Mouse (Mus musculus): ENCODE results near the gene Pax7.

Pax7 gene

DNA sequence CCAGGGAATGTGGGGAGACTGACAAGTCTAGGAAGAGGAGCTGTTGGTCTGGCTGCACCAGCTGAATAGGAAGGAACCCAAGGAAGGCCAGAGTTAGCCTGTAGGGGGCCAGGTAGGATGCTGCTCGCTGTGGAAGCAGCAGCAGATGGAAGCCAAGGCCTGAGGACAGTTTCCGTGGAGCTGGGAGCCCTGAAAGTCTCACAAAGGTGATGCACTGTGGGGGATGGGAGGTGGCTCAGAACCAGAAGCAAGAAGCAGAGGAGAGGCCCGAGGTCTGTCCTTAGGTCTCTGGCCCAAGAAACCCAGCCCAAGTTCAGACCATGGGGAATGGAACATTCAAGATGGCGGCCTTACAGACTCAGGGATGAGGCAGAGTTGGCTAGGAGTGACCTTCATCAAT, 109.0 kb downstream of the Pax7 start:
- in situ Hi-C loops (cut with MboI; ENCODE audit: low pct_unique_long_range_greater_than_20kb in 1 of 2, low sequenced_read_pairs in 2 of 2, unreplicated experiment in 1 of 2), result no loop called here

DNA sequence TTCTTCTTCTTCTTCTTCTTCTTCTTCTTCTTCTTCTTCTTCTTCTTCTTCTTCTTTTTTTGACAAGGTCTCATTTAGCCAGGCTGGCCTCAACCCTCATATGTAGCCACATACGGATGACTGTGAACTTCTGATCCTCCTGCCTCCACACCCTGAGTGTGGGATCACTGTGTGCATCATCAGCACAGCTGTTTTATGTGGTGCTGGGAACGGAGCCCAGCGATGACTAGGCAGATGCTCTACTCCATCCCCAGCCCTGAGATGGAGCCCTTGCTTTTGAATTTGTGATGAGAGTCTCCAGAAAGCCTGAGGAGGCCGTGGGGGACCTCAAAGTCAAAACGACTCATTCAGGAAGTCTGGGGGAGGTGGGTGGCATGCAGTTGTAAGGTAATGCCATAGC, 114.3 kb downstream of the Pax7 start:
- in situ Hi-C loops (cut with MboI; ENCODE audit: low pct_unique_long_range_greater_than_20kb in 1 of 2, low sequenced_read_pairs in 2 of 2, unreplicated experiment in 1 of 2), result no loop called here

DNA sequence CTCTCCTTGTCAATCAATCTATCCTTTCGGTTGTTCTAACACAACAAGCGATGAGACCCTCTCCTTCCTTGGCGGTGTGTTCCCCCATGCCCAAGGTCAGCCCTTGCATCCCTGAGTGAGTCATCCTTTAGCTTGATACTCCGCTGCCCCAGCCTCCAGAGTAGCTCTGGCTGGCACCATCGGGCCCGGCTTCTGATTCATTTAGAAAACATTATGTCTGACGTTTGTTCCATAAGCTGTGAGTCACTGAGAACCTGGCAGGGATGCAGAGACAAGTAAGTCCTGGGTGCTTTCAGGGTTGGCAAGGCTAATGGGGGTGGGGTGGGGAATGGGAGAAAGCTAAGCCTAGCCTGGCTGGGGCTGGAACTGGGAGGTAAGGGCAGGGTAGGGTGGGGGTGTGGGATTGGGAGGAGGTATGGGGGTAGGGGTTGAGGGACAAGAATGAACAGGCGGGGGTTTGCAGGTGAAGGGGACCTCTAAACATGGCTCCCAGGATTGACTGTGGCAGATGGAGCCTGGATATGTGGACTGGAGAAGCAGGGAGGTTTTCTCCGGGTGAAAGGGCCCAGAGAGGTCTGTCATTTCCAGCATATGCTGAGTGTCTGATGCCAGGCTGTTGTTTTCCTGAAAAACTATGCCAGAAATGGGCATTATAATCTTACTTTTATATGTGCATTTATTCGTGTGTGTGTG, 116.7 kb downstream of the Pax7 start:
- in situ Hi-C loops (cut with MboI; ENCODE audit: low pct_unique_long_range_greater_than_20kb in 1 of 2, low sequenced_read_pairs in 2 of 2, unreplicated experiment in 1 of 2), result no loop called here

DNA sequence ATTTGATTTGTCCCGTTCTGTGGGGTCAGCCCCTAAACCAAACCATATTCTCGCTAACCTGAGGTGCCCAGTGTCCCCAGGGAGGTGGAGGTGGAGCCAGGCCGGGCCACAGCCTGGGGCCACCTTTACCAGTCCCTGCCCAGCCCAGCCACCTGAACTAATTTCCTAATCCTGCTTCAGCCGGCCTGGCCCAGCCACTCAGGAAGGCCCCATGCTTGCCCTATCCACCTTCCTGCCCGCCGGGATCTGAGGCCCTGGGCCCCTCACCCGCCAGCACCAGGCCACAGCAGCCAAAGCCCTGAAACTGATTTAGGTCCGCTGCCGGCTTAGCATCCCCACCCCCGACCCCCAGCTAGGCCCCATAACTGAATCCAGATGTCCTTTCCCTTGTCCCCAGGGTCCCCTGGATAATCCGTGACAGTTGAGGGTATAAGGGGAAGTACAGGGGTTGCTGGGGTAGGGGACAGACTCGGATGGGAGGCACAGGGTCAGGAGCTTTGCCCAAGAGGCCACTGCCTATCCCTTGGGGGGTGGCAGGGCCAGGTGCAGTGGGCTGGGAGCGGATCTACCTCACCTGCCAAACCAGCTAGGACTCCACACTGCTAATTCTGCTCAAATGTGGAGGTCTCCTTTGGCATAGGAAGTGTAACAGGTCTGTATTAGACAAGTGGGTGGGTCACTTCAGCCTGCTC, 117.9 kb downstream of the Pax7 start:
- in situ Hi-C loops (cut with MboI; ENCODE audit: low pct_unique_long_range_greater_than_20kb in 1 of 2, low sequenced_read_pairs in 2 of 2, unreplicated experiment in 1 of 2), result no loop called here

DNA sequence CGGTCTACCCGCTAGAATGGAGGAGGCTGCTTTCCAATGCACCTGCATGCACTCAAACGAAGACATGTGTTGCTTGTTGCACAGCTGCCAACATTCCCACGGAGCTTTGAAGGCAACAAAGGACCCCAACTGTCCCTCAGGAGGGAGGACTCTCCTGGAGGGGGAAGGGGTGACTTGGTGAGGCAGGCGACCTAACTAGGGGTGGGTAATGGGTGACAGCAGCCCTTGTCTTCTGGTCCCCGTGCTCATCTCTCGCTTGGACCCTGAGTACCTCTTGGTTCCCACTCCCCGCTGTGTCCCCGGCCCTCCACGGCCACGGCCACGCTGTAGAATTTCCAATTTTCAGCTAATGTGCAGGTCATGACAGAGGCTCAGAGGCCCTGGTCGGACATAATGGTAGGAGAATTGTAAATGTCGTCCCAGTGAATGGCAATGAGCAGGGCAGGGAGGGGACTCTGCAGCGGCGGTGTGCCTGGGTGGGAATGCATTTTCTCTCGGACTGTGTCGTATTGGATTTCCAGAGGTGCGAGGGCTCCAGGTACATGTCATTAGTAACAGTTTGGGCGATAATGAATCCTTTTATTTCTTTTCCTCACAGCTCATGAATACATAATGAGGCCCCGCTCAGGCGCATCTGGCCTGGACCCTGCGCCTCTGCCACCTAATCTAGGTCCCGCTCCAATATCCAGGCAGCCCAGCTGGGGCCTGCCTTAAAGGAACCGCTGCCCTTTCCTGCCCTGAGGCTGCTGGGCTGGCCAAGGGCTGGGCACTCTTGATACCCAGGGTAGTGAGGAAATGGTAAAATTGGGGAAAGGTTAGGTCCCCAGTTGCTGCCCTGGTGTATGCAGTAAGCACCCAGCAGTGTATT, 122.6 kb downstream of the Pax7 start:
- in situ Hi-C loops (cut with MboI; ENCODE audit: low pct_unique_long_range_greater_than_20kb in 1 of 2, low sequenced_read_pairs in 2 of 2, unreplicated experiment in 1 of 2), result no loop called here

DNA sequence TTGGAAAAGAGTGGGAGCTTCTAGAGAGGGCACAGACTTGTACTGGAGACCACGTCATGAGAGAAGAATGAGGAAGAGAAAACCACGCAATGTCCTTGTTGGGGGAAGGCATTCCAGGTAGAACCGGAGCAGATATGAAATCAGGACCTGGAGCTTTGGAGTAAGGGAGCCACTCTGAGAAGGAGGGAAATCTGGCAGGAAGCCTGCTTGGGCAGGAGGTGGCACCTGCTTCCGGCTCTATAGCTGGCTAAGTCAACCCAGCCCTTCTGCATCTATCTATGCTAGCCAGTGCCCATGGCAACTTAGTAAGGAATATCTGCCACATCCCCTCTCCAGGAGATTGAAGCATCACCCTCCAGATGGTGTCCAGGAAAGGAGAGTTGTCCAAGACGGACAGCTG, 127.3 kb downstream of the Pax7 start:
- in situ Hi-C loops (cut with MboI; ENCODE audit: low pct_unique_long_range_greater_than_20kb in 1 of 2, low sequenced_read_pairs in 2 of 2, unreplicated experiment in 1 of 2), result loop anchor here in 1 of 2 experiments (5.0 kb wide), 1 partner anchor 151 kb away; no protein-coding TSS in a partner anchor

DNA sequence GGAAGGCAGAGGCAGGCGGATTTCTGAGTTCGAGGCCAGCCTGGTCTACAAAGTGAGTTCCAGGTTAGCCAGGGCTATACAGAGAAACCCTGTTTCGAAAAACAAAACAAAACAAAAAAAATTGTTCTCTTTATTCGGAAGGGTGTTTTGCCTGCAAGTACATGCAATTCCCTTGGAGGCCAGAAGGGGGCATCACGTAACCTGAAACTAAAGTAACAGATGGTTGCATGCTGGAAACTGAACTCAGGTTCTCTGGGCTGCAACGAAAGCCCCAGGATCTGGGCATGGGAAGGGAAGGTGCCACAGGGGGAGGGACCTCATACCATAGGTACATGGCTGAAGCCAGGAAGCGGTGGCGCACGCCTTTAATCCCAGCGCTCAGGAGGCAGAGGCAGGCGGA, 129.9 kb downstream of the Pax7 start:
- in situ Hi-C loops (cut with MboI; ENCODE audit: low pct_unique_long_range_greater_than_20kb in 1 of 2, low sequenced_read_pairs in 2 of 2, unreplicated experiment in 1 of 2), result no loop called here

DNA sequence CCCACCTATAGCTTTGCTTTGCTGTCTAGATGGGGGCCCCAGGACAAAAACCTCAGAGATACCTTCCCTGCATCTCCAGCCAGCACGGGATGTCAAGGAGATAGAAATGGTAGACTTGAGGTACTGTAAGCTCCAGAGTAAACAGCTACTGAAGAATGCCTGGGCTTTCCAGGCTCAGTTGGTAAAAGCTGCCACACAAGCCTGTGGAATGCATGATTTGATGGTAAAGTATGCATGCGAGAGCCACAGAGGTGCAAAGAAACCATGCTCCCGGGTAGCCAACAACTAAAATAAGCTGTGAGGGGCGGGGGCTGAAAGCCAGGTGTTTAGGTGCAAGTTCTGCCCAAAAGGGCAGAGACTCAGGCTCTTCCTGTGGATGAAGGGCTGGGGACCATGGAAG, 130.4 kb downstream of the Pax7 start:
- in situ Hi-C loops (cut with MboI; ENCODE audit: low pct_unique_long_range_greater_than_20kb in 1 of 2, low sequenced_read_pairs in 2 of 2, unreplicated experiment in 1 of 2), result no loop called here

DNA sequence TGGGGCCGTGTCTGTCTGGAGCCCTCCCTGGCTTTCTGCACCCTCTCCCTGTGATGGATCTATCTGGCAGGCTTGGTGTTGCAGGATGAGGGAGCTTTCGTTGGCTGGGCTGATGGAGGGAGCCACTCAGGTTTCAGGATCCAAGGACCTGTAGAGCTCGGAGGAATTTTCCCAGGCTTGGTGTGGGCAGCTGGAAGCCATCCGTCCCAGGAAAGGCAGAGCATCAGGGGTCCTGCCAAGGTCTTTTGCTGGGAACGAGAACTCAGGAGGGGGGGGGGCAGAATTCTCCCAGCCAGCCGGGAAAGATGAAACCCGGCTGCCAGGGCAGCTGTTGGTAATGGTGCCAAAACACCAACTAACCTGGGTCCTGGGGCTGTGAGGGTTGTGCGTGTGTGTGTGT, 134.7 kb downstream of the Pax7 start:
- in situ Hi-C loops (cut with MboI; ENCODE audit: low pct_unique_long_range_greater_than_20kb in 1 of 2, low sequenced_read_pairs in 2 of 2, unreplicated experiment in 1 of 2), result loop anchor here in 1 of 2 experiments (10.0 kb wide), 1 partner anchor 166 kb away; no protein-coding TSS in a partner anchor

DNA sequence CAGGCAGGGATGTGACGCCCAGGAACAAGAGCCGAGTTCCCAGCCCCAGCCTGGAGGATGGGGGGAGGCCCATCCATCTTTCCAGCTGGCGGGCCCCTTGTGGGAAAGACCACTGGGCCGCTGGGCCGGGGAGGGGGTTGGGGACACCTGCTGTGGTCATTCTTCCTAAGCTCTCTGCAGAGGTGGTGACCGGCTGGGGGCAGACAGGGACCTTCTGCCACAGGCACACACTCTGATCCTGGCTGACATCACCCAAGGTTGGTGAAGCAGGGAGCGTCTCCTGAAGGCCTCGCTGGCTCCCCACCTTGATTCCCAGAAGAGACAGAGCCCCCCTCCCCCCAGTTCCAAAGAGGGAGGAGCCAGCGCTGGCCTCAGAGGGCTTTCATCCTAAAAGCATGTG, 135.6 kb downstream of the Pax7 start:
- in situ Hi-C loops (cut with MboI; ENCODE audit: low pct_unique_long_range_greater_than_20kb in 1 of 2, low sequenced_read_pairs in 2 of 2, unreplicated experiment in 1 of 2), result loop anchor here in 1 of 2 experiments (10.0 kb wide), 1 partner anchor 167 kb away; no protein-coding TSS in a partner anchor

DNA sequence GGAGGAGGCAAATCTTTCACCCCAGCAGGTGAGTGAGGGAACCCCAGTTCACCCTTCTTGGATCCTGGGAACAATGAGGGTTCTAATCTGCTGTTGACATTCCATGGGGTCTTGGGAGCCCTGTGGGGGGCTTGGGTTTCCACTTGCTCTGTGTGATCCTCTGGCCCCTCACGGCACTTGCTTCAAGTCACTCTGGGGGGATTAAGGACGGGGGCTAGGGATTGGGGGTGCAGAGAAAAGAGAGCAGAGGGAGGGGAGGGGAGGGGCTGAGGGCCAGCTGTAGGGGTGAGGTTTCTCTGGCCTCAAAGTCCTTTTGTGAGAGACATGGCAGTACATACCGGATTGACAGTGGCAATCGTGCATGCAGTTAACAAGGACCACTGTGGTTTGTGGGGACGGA, 140.0 kb downstream of the Pax7 start:
- in situ Hi-C loops (cut with MboI; ENCODE audit: low pct_unique_long_range_greater_than_20kb in 1 of 2, low sequenced_read_pairs in 2 of 2, unreplicated experiment in 1 of 2), result loop anchor here in 1 of 2 experiments (10.0 kb wide), 1 partner anchor 171 kb away; no protein-coding TSS in a partner anchor

DNA sequence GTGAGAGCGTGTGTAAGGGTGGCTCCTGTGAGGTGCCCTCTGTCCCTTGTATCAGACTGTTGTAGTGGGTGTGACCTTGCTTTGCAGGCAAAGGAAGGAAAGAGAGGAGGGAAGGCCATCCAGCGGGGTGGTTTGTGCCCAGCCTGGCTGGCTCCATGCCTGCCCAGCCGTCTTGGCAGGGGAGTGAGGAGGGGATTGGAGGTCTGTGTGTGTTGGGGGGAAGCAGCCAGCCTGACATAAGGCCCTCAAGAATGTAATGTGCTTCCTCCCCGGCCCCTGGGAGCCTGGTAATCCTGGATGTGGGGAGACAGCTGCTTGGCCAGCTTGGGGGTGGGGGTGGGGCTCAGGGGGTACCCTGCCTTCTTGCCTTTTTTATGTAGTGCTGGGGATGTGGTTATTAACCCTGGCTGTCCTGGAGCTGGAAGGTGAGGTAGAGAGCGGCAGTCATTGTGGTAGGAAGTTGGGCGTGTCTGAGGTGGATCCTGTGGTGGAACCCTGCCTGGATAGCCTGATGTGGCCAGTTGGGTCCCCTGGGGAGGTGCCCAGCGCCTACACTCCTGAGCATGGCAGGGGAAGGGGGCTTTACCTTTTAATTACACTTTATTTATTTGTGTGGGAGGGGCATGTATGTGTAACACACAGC, 143.6 kb downstream of the Pax7 start:
- in situ Hi-C loops (cut with MboI; ENCODE audit: low pct_unique_long_range_greater_than_20kb in 1 of 2, low sequenced_read_pairs in 2 of 2, unreplicated experiment in 1 of 2), result loop anchor here in 1 of 2 experiments (10.0 kb wide), 1 partner anchor 175 kb away; no protein-coding TSS in a partner anchor

DNA sequence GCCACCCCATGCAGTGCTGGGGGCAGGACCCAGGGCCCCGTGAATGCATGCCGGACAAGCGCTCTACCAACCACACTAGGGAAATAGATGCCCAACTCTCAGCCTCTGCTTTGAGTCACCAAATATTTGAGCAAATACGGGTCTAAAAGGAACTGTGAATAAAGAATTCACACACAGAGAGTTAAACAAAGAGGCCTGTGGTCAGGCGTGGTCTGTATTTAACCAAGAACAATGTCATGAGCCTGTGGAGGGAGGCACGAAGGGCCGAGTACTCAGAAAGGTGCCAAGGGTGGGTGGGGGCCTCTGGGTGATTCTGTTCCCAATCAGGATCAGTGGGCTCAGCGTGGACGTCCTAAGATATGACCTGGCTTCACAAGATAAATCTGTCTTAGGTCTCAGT, 145.3 kb downstream of the Pax7 start:
- in situ Hi-C loops (cut with MboI; ENCODE audit: low pct_unique_long_range_greater_than_20kb in 1 of 2, low sequenced_read_pairs in 2 of 2, unreplicated experiment in 1 of 2), result no loop called here

Measured in mouse embryonic stem cell (cell line).